Mouse (Mus musculus) right cerebral cortex, adult 2 months (tissue): ENCODE data around the gene Fopnl.

Experiments
- DNase-seq, 2 experiments: peaks; one replicate each; pipeline ENCODE4 v3.0.0; 2021 to 2022; ENCODE audit warnings: low spot score in 2 of 2

Fopnl gene

DNA sequence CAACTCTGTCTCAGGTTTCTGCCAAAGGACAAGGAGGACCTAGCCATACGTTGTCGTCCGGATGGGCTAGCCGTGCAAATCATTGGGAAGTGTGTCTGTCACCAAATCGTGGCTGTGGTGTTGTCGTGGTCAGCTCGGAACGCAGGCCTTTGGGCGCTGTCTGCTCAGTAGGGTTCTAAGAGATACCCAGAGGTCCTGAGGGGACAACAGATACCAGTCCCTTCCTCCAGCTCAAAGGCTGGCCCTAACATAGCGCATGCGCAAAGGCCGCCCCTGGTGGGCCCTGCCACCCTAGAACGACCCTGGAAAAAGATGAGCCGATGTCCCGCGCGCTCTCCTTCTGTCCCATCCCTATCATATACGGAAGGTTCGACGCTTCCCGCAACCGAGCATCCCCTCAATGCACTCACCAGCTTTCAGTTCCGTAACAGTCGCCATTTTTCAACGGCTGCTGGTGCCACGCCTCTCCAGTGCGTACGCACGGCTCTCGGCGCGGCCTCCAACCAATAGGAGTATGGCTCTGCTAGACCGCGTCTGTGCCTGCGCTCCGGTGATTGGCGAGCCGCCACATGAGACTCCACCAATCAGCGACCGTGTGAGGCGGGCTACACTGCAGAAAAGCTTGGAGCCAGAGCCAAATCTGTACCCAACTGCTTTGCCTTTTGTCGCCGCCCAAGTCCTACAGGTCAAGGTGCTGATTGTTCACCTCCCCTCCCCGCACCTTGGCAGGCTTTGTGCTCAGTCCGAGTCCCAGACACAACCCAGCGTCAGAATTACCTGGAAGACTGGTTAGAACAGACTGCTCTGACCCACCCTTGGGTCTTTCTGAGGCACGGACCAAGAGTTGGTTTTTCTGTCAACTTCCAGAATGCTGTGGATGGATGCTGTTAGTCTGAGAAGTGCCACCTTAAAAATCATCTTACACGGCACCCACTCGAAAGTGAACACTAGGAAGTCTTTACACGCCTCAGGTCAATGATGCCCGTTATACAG lies at the start of gene Fopnl:
Fopnl (minus strand) TSS at position 522 of the 993 bp plus-strand sequence.
- DNase-seq: peak; percentile 97 to 98

- DNase-seq: no peak
Measured at GRCm38 (mm10) chr16:14366017-14366416, 48.8 kb upstream of the Fopnl start.

- no peak for DNase-seq
Measured at GRCm38 (mm10) chr16:14365457-14365856, 48.3 kb upstream of the Fopnl start.

GRCm38 (mm10) chr16:14364066-14364465 lies 46.9 kb upstream of the Fopnl start:
- no peak for DNase-seq

- DNase-seq: no peak
Measured at GRCm38 (mm10) chr16:14363496-14363895, 46.3 kb upstream of the Fopnl start.

DNA sequence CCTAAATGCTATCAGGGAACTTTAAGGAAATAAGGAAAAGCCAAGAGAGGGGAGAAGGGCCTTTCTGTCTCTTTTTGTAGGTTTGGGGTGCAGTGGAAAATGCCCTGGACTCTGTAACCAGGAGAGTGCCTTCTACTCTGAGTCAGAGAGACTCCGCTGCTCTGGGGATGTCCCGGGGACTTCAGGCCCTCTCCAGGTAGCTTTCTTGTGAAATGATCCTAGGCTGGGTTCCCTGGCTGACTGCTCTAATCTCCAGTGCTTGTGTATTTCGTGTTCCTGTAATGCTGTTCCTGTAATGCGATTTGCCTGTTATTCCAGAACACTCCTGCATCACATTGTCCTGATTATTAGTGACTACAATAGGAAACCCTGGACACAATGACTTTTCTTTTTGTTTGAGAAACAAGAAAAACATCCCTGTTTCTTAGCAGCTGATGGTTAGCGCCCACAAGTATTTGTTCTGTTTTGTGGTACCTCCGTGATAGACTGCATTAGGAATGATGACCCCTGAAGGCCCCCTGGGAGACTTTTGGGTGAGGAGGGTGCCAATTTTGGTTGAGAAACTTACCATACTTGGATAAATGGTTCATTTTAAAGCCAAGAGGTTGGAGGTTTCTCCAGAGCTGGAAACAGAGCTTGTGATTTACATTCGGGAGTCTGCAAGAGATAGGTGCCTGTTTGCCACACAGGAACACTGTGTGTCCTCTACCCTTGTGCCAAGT lies 45.1 kb upstream of the Fopnl start:
- peak in 1 of 2 experiments; percentile 22 for DNase-seq

- peak; percentile 76 to 79 for DNase-seq
Measured at GRCm38 (mm10) chr16:14361362-14362098, 44.3 kb upstream of the Fopnl start, which contains the start of gene Abcc1. TSS of gene Abcc1 (plus strand) at chr16:14361558.

DNA sequence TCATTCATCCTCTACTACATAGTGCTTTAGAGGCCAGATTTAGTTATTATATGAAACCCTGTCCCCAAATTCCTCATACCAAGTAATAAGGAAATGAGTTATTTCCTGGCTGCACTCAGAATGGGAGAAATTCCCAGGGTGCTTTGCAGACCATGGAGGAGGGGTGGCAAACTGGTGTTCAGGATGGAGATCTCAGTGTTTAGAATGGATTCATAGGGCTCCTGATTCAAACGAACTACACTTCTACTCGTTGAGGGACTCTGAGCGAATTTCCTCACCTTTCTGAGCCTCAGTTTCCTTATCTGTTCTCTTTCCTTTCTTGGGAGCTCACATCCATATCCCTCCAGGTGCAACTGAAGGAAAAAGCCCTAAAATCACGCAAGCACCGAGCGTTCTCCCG lies 43.7 kb upstream of the Fopnl start:
- peak; percentile 44 to 47 for DNase-seq

GRCm38 (mm10) chr16:14358531-14358930 lies 41.3 kb upstream of the Fopnl start:
- no peak for DNase-seq

- DNase-seq: no peak
Measured at GRCm38 (mm10) chr16:14357859-14358258, 40.7 kb upstream of the Fopnl start.

DNA sequence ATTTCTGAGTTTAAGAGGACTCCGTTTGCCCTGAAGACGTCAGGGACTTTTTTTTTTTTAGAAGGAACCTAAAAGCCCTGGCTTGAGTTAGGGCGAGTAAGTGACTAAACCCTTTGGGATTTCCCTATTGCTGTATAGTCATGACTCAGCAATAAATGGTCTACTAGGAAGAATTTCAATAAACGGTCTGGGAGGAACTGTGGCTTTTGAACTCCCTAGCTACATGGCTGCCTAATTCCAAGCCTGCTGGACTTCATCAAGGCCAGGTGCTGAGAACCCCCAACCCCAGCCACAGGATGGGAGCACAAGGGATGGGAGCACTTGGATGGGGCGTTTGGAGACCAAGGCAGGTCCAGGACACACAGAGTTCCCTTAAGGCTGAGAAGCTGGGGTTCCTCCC lies 35.5 kb upstream of the Fopnl start:
- DNase-seq: no peak

DNA sequence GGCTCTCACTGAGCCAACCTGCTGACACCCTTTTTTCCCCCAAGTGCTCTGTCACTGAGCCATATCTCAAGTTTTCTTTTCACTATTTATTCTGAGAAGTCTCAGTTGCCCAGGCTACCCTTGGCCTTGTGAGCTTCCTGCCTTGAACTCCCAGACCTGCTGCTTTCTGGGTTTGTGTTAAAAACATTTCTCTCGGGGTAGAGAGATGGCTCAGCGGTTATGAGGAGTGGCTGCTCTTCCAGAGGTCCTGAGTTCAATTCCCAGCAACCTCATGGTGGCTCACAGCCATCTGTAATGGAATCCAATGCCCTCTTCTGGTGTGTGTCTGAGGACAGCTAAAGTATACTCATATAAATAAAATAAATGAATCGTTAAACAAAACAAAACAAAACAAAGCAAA lies 35.0 kb upstream of the Fopnl start:
- no peak for DNase-seq

GRCm38 (mm10) chr16:14351571-14351970 lies 34.4 kb upstream of the Fopnl start:
- DNase-seq: no peak

GRCm38 (mm10) chr16:14344967-14345366 lies 27.8 kb upstream of the Fopnl start:
- DNase-seq: no peak

- no peak for DNase-seq
Measured at GRCm38 (mm10) chr16:14328156-14328555, 11.0 kb upstream of the Fopnl start.

DNA sequence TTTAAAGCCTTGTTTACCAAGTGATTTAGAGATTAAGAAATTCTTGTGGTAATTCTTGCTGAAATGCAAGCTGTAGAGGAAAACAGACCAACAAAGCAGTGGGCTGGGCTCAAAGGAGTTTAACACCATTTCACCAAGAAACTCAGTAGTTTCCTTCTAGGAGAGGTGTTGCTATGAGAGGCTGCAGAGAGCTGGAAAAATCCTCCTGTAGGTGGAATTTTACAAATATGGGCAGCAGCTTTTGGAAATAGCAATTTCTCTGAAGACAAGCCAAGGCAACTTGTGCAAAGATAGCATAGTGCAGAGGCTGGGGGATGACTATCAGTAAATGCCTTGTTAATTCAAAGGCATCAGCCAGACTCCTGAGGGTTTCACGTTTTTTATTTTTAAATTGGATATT lies 3.3 kb upstream of the Fopnl start:
- no peak for DNase-seq

DNA sequence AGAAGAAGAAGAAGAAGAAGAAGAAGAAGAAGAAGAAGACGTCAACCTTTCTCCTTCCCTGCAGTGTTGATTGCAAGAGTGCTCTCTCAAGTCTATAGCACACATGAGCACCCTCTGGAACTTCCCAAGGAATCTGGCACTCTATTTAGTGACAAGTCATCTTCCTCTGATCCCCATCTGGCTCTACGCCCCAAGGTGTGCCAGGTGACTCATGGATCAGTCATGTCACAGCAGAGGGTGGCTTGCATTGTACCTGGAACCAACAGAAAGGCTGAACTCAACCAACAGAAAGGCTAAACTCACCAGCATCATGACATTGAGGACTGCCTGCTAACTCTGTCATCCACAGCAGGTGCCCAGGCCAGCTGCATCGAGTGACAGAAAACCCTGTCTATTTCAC lies 2.5 kb upstream of the Fopnl start:
- no peak for DNase-seq

GRCm38 (mm10) chr16:14312914-14313313 lies 4.3 kb downstream of the Fopnl start:
- DNase-seq: no peak

DNA sequence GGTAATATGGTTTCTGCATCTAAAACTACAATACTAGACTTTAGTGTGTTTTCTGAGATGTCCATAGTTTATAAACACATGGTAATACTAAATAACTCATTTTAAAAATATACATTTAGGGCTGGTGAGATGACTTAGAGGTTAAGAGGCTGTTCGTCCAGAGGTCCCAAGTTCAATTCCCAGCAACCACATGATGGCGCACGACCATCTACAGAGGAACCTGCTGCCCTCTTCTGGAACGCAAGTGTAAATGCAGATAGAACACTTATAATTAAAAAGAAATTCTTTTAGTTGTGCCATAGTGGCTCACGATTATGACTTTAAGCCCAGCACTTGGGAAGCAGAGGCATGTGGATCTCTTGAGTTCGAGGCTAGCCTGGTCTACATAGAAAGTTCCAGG lies 5.8 kb downstream of the Fopnl start:
- DNase-seq: no peak

DNA sequence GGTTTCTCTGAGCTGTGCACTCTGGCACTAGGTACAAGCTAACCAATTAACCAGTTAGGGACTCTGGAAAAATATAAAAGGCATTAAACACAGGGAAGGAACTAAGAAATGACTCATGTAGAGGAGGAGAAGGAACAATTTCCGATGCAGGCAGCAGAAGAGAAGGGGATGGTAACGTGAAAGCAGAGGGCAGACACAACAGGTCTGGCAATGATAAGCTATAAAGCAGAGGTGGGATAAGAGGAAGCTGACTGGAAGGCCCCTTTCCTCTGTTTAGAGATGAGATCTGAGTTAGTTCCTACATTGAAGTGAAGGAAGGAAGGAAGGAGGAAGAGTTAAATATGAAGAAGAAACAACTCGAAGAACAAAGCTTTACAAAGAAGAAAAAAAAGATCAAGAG lies 7.4 kb downstream of the Fopnl start:
- DNase-seq: no peak

DNA sequence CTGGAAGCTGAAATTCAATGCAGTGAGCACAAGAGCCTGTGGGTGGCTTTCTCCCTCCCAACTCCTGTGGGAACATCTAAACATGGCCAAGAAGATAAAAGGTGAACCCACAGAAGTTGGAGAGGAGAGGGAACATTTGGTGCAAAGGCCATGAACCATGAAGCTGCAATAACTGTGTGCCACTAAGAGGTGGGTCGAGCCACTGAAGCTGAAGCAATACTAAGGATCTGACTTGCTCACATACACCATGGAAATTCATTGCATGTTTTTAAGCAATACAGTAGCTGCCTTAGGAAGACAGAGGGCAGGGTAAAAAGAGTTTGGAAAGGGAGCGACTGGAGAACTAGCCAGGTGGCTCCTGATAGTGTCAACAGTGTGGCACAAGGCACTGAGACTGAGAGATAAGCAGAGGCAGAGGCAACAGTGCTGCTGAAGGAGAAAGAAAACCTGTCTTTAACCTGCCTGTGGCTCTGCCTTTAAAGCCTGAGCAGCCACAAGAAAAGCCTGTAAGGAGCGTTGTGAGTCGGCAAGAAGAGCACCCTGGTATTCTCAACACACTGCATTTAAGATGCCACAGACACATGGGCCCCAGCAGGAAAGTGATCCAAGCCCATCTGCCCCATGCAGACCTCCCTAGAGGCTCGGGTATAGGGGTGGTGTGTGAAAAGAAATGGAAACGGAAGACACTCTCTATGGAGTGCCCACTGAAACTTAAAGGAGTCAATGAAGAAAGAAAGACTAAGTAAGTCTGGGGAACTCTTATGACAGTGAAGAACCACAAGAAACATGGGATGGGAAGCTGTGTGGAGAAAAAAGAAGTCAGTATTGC lies 8.7 kb downstream of the Fopnl start:
- DNase-seq: no peak
